Mouse (Mus musculus): Measurements from ENCODE around the gene 6030452D12Rik. TPM values are rescaled to one million over a fixed set of nuclear protein-coding genes. Genes with fewer than 3 reads are reported as not detected.

6030452D12Rik gene
- total RNA-seq, 2 experiments from 2014 or later, result not detected

DNA sequence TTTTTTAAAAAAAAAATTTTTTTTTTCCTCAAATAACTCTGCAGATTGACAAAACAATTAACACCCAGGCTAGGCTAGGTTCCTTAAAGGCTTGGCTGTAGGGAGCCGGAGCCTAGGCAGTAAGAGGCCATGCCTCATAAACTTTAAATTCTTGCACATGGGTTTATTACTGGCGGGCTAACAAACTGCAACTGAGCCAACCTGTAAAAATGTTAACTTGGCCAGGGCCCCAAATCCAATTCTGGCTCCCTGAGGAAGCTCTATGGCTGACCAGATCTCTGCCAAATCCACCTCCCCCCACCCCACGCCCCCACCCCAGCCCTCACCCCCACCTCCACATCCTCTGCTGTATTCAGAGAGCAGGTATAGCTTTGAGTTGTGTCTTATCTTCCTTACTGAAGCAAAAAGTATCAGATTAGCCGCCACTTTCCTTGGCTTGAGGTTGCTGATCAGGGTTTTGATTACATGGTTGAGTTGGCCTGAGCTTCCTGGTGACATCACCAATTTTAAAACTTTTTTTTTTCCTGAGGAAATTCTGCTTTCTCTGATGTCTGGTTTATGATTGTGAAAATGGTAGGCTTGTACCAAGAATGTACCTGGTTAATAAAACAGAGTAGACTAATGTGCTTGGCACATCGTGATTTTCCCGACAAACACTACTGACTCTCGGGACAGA lies 12.3 kb downstream of the 6030452D12Rik start:
- ATAC-seq (replicated peaks; ENCODE audit: low FRiP score, poor library complexity, severe bottlenecking), result no peak

DNA sequence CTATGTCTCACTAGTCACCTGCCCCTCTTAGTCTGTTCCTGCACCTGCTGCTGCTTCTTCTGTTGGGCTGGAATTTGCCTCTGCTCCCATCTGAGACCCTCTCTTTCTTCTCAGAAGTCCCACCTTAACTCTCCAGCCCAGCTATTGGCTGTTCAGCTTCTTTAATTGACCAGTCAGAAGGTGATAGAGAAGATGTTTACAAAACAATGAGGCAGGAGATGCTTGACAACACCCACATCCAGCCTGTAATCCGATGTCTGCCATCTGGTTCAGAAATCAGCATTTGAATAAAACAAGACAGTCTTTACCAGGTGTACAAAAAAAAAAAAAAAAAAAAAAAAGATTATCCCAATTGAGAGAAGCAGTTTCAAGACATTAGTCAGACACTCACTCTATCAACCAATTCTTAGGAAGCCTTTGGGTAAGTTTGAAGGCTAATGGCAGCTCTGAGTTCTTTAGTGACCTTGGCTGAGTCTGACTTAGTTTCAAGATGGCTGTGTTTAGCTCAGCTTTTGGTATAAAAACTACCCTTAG lies 15.7 kb downstream of the 6030452D12Rik start:
- ATAC-seq (replicated peaks; ENCODE audit: low FRiP score, poor library complexity, severe bottlenecking), result no peak

DNA sequence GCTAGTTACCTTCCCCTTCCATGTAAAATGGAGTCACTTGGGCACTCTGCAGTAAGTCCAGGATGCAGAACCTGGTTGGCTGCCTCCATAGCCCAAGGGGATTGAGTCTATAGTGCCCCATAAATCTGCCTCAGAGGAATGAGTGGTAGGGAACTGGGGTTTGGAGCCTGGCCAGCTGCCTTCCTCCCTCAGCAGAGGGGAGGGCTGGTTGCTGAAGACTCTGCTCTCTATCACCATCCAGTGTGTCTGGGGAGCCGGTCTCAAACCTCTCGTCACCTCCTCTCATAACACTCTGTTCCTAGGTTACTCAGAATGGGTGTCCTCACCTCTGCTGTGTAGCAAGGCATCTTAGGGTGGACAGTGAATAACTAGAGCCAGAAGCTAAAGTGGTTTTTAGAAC lies 16.3 kb downstream of the 6030452D12Rik start:
- no peak for ATAC-seq (replicated peaks; ENCODE audit: low FRiP score, poor library complexity, severe bottlenecking)

DNA sequence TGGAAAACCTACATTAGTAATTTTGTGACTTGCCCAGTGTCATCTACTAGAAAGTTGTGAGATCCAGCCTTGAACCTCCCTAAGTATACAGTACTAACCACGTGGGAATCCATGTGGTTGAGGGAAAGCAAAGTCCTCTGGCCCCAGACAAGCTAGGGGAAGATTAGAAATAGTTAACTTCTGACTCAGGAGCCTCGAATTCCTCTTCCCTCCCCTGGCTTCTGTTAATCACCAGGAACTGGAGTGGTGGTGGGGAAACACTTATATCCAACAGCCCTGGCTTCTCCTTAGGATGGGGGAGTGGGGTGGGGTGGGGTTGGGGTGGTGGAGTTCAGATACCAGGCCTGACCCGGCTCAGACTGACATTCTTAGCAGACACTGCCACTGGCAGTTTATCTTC lies 18.4 kb downstream of the 6030452D12Rik start:
- ATAC-seq (replicated peaks; ENCODE audit: low FRiP score, poor library complexity, severe bottlenecking), result no peak

DNA sequence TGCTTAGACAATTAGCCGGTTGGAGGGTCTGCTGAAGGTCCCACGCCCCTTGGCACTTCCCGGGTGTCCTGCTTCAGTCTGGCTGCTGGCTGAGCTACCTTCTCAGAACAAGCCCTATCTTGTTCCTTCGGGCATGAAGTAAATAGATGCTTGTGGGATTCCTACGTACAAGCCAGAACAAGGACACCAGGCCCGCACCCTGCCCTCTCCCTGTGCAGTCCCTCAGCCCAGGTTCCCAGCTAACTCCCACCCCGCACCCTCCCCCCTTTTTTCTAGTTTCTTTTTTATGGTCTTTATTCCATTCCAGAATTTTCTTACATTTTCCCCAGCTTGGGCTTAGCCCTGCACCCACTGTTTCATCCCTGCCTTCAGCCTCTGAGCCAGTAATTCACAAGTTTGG lies 20.3 kb downstream of the 6030452D12Rik start:
- ATAC-seq (replicated peaks; ENCODE audit: low FRiP score, poor library complexity, severe bottlenecking), result no peak

DNA sequence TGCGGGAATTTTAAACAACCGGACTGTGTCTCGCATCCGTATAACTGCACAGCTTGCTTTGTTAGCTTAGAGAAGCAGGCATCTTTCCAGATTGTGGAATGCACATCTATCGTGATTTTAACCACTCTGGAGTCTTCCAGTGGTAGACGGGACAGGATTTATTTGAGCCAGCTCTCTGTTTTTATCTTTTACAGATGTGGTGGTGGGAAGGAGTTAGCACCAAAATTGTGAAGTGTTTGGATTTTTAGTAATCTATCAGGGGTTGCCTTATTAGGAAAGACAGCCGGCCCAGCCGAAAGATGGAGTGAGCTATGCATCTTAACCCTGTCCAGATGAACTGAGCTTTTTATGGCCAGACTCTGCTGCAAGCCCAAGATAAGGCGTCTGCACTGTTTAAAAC lies 21.5 kb downstream of the 6030452D12Rik start:
- ATAC-seq (replicated peaks; ENCODE audit: low FRiP score, poor library complexity, severe bottlenecking), result no peak

DNA sequence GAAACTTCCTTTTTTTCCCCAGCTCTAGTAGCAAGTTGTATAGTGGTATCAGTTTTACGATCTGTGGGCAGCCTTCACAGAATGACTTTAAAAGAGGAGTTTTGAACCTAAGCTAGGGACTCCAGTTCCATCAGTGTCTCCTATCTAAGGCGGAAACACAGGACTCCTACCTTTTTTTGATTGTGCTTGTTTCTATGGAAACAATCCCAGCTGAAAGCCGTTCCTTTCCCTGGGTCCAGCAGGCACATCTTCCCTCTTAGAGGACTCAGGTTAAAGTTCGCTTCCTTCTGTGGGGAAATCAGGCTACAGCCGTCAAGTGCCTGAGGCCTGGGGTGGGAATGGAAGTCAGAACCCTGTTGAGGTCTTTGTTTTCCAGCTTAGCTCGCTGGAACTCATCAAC lies 26.4 kb downstream of the 6030452D12Rik start:
- ATAC-seq (replicated peaks; ENCODE audit: low FRiP score, poor library complexity, severe bottlenecking), result no peak

DNA sequence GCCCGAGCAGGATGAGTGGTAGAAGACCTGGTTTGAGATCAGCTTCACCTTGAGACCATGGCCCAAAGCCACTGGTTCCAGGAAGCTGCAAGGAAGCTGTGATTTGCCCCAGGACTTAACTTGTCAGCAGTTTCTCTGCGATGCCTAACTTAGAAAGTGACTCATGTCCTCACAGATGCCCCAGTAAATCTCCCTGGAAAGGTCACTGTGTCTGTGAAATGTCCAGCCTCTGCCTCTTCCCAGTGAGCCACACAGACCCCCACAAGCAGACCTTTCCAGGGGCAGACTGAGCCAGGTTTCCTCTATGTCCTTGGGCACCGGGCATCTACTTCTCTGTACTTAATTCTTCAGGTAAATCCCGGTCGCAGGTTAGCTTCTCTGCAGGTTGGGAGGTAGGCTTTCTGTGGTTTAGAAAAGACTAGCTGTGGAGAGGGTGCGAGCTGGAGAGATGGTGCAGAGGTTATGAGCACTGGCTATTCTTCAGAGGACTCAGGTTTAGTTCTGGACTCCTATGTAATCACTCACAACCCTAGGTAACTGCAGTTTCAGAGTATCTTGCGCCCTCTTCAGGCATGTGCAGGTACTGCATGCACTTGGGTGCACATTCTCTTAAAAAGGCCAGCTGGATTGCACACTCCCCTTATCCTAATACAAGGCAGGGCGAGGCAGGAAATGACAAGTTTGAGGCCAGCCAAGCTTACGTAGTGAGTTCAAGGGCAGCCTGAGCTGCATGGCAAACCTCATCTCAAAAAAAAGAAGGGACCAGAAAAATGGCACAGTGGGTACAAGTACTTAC lies 27.1 kb downstream of the 6030452D12Rik start:
- ATAC-seq (replicated peaks; ENCODE audit: low FRiP score, poor library complexity, severe bottlenecking), result no peak

DNA sequence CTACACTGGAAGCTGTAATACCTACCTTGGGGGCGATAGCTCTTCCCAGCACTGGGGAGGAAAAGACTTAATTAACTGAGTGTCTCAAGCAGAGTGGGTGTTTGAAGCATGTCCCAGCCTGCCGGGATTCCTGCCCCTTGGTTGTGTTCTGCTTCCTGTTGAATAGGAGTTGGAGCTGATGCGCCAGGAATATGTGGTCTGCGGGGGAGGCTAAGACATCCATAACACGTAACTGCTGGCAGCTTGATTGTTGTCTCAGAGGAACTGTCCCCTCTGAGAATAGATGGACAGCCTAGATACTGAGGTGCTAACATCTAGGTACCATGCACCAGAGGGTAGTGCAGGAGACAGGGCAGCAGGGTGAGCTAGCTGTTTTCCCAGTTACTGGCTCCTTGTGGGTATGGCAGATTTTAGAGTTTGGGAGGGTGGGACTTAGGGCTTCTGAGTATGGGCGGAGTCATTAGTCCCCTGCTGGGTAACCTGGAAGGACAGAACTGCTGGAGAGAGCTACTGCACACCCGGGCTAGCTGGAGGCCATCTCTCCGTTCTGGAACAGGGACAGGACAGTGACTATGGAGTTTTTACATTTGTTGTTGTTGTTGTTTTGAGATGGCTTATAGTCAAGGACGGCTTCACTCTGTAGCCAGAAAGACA lies 28.4 kb downstream of the 6030452D12Rik start:
- no peak for ATAC-seq (replicated peaks; ENCODE audit: low FRiP score, poor library complexity, severe bottlenecking)

DNA sequence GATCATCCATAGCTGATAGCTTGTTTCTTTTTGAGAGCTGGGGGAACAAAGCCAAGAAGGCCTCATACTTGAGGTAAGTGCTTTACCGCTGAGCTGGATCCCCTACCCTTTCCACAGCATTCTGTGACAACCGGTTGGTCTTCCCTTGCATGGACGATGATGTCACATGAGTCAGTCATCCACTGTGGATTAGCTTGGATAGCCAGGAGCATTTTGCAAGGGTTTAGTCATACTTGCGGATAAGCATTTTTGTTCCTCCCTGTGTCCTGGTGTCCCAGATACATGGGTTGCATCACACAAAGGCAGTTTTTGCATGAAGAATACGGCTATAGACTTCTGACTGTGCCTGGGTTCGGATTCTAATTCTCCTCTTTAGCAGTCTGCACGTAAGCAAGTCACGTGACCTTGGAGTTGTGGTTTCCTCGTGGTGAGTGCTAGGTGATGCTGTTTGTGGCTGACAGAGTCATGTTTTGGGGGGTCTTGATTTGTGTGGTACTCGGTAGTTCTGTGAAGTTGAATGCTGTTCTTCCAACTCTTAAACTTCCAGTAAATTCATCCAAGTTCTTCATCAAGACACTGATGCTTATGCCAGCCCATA lies 29.7 kb downstream of the 6030452D12Rik start:
- ATAC-seq (replicated peaks; ENCODE audit: low FRiP score, poor library complexity, severe bottlenecking), result no peak

DNA sequence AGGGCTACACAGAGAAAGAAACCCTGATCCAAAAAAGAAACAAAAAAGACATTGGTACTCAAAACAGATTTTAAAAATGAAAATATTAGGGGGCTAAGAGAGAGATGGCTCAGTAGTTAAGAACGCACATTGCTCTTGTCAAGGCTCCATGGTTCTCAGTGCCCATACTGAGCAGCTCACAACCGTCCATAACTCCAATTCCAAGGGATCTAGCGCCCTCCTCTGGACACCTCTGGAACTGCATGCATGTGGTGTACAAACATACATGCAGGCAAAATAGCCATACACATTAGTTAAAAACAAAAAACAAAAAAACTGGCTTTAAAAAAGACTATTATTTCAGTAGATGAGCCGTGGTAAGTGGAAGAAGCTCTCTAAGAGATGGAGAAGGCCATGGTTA lies 30.2 kb downstream of the 6030452D12Rik start:
- no peak for ATAC-seq (replicated peaks; ENCODE audit: low FRiP score, poor library complexity, severe bottlenecking)

DNA sequence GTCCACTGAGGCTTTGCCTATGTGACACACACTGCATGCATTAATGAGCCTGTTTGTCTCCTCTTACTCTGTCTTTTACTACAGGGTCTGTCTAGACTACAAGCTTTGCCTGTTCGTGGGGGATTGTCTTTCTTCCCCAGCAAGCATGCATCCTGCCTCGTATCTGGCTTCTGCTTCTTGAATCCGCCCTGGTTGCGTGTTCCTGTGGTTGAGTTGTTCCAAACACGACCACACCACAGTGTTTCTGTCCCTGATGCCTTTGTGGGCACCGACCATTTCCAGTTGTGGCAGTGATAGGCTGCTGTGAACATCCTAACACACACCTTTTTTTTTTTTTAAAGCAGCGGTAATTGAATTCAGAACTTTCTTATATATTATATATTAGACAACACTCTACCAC lies 33.4 kb downstream of the 6030452D12Rik start:
- no peak for ATAC-seq (replicated peaks; ENCODE audit: low FRiP score, poor library complexity, severe bottlenecking)

DNA sequence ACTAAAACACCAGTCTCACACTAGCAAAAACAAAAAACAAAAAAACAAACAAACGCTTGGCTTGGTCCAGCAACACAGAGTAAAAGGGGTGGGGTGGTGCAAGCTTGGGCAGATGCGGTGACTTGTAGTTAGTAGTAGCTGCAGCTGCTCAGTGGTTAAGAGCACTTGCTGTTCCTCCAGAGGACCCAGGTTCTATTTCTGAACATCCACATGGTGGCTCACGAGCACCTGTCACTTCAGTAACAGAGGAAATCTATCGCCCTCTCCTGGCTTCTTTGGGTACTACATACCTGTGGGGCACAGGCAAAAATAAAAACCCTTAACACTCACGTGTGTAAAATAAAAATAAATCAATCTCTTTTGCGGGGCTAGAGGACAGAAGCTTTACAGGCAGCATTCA lies 34.1 kb downstream of the 6030452D12Rik start:
- ATAC-seq (replicated peaks; ENCODE audit: low FRiP score, poor library complexity, severe bottlenecking), result no peak

DNA sequence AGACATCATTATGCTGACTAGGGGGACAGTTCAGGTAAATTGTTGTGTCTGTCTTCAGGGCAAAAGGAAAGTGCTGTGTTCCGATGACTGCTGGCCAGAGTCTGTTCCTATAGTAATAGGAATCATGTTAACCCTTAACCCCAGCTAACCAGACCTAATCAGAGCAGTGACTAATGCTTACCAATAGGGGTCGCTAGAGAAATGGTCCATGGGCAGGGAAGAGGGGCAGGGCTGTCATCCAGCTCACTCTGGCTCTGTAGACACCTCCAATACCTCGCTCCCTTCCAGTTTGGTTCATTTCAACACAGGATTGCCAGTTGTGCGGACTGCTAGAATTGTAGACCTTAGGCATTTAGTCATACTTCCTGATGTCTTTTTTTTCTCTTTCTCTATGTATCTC lies 35.1 kb downstream of the 6030452D12Rik start:
- no peak for ATAC-seq (replicated peaks; ENCODE audit: low FRiP score, poor library complexity, severe bottlenecking)

DNA sequence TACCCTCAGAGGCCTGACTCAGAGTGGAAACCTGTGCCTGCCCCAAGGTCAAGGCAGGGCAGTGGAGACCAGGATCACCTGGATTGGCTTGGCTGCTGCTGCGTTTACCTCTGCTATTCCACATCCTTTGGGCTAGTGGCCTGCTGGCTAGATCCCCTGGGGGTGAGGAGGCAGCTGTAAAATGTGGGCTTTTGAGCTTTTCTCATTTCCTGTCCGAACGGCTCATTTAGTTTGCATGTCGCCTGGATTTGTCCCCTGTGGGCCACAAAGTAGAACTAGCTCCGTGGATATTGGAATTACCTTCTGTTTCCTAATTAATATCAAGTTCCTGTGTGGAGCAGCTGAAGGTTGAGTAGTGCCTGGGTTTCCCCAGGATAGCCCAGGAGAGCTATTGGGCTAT lies 38.9 kb downstream of the 6030452D12Rik start:
- no peak for ATAC-seq (replicated peaks; ENCODE audit: low FRiP score, poor library complexity, severe bottlenecking)

DNA sequence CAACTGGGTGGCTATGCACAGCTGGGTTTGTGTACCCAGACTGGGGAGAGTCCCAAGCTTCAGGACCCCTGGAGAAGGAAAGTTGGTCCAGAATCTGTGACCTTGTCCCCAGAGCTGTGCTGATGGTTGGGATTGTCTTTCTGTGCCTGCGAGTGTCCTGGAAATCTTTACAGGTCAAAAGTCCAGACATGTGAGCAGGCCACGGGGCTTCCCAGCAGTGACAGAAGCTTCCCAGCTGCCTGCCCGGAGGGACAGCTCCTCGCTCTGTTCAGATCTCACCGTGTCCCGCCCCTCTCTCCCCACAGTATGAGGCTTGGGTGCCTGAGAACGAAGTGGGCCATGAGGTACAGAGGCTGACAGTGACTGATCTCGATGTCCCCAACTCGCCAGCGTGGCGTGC lies 40.7 kb downstream of the 6030452D12Rik start:
- ATAC-seq (replicated peaks; ENCODE audit: low FRiP score, poor library complexity, severe bottlenecking), result no peak

DNA sequence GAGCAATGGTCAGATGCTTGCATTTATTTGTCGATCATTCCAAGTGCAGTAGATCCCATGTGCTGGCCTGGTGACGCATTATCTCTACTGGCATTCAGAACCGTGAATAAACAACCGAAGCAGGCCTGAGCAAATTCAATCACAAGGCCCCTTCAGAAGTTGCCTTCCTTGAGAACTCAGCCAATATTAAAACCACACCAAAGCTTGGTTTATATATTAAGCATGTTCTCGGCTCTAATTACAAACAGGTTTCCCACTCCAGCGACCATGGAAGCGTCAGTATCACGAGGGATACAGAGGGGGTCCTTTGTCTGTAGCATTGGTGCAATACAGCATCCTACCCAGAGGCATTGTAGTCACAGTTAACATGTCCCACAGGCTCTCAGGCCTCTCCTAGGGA lies 42.7 kb downstream of the 6030452D12Rik start:
- no peak for ATAC-seq (replicated peaks; ENCODE audit: low FRiP score, poor library complexity, severe bottlenecking)

DNA sequence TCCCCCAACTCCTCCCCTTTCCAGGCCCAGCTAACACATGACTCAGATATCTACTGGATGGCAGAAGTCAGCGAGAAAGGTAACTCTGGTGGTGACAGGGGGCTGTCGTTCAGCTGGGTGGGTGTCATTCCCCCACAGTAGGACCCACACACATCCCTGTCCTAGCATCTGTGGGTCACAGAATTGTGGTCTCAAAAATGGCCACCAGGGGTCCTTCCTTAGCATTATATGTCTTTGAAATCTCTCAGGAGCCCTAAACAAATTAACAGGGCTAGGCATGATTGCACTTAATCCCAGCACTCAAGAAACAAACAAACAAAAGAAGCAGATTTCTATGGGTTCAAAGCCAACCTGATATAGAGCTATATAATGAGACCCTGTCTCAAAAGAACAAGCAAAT lies 44.8 kb downstream of the 6030452D12Rik start:
- 0 out of 2 replicates have a peak, but pooled peaks have one; percentile 43 for ATAC-seq (replicated peaks; ENCODE audit: low FRiP score, poor library complexity, severe bottlenecking)

DNA sequence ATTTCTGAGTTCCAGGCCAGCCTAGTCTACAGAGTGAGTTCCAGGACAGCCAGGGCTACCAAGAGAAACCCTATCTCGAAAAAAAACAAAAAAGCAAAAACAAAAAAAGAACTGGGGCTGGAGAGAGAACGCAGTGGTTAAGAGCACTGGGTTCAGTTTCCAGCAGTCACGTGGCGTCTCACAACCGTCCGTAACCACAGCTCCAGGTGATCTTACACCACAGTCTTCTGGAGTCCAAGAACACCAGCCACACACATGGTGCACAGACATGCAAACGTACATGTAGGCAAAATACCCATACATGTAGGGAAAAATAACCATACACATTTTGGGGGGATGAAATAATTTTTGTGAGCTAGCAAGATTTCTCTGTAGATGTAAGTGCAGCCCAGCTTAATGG lies 46.4 kb downstream of the 6030452D12Rik start:
- ATAC-seq (replicated peaks; ENCODE audit: low FRiP score, poor library complexity, severe bottlenecking), result no peak

DNA sequence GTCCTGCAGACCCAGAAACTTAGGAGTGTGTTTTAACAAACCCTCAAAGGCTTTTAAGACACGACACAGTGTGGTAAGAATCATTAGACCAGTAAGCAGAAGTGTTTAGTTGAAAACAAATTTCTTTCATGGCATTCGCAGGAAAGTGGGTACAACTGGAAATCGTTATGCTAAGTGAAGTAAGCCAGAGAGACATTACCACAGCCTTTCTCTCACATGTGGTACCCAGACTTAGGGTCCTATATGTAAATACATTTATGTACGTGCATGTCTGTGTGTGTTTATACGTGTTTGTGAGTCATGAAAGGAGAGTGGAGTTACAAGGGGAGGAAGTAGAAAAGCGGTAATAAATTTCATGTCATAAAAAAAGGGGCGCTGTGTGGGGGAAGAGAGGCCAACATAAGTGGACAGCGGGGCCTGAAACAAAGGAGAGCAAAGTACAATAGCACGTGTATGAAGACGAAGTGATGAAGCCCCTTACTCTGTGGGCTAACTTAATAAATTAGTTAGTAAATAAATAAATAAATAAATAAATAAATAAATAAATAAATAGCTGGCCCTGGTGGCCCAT lies 48.1 kb downstream of the 6030452D12Rik start:
- no peak for ATAC-seq (replicated peaks; ENCODE audit: low FRiP score, poor library complexity, severe bottlenecking)

Measured in erythroblast, adult 5-6 weeks (primary cell).